Mouse (Mus musculus) CH12.LX (cell line): ENCODE measurements around the gene Gnb1l. TPM values are rescaled to one million over a fixed set of nuclear protein-coding genes. Genes with fewer than 3 reads are reported as not detected.

ENCODE experiments used
- DNase-seq: peaks from one replicate; pipeline ENCODE4 v3.0.0-alpha.2; 2013; ENCODE audit errors: extremely low read depth
- H3K27ac ChIP-seq: 2 replicates; pipeline ENCODE4 v1.5.1; 2012; ENCODE audit warnings: low read depth, mild to moderate bottlenecking, control low read depth, moderate library complexity; ENCODE audit not compliant: insufficient read depth
- H3K27me3 ChIP-seq: replicated peaks from 2 replicates; pipeline ENCODE3; 2012; ENCODE audit warnings: inconsistent platforms
- H3K36me3 ChIP-seq, 2 experiments: replicated peaks in 1 of 2; 2 replicates each; pipeline versions ENCODE3 to v1.6.1; 2012; ENCODE audit warnings: inconsistent platforms in 1 of 2, low read length in 1 of 2, mild to moderate bottlenecking in 1 of 2, mixed read lengths in 1 of 2, moderate library complexity in 1 of 2; ENCODE audit not compliant: control insufficient read depth in 1 of 2, insufficient read depth in 1 of 2
- H3K4me1 ChIP-seq, 2 experiments: 2 replicates each; pipeline ENCODE4 v1.6.1; 2012; ENCODE audit warnings: inconsistent platforms in 1 of 2, moderate library complexity in 1 of 2; ENCODE audit not compliant: insufficient read depth in 2 of 2, control insufficient read depth in 1 of 2
- H3K4me2 ChIP-seq: 2 replicates; pipeline ENCODE4 v1.6.1; 2012; ENCODE audit warnings: low read depth, mild to moderate bottlenecking, control low read depth; ENCODE audit not compliant: poor library complexity, insufficient read depth, severe bottlenecking
- H3K4me3 ChIP-seq, 3 experiments: fragments of 150-350 bp in 1 of 3; sonication (generic) in 1 of 3; replicated peaks in 1 of 3; 2 replicates each; pipeline versions ENCODE3 to v1.5.1; 2011 to 2012; ENCODE audit warnings: low read depth in 2 of 3, low read length in 2 of 3, mild to moderate bottlenecking in 2 of 3, moderate library complexity in 2 of 3, control low read depth in 1 of 3, improper control_type of control experiment in 1 of 3, inconsistent platforms in 1 of 3, mixed read lengths in 1 of 3; ENCODE audit not compliant: poor library complexity in 1 of 3
- H3K79me2 ChIP-seq: replicated peaks from 2 replicates; pipeline ENCODE4 v1.6.1; 2012; ENCODE audit warnings: mild to moderate bottlenecking, moderate library complexity; ENCODE audit not compliant: control insufficient read depth, poor library complexity, insufficient read depth, severe bottlenecking; ENCODE audit errors: extremely low read depth
- H3K9ac ChIP-seq: 2 replicates; pipeline ENCODE4 v1.6.1; 2012; ENCODE audit warnings: low read depth, mild to moderate bottlenecking, control low read depth, moderate library complexity; ENCODE audit not compliant: insufficient read depth
- H3K9me3 ChIP-seq: replicated peaks from 2 replicates; pipeline ENCODE3; 2012; ENCODE audit warnings: low read length, inconsistent platforms, mixed read lengths
- CHD1 ChIP-seq: IDR thresholded peaks from 2 replicates; pipeline ENCODE4 v1.6.1; 2012; ENCODE audit warnings: low read depth, low read length, improper control_type of control experiment, inconsistent platforms
- CHD2 ChIP-seq: IDR thresholded peaks from 2 replicates; pipeline ENCODE4 v1.6.1; 2011; ENCODE audit warnings: low read length, improper control_type of control experiment
- CTCF ChIP-seq, 2 experiments: IDR thresholded peaks in 1 of 2; conservative IDR thresholded peaks in 1 of 2; 2 replicates each; pipeline ENCODE4 v1.5.1; 2011 to 2012; ENCODE audit warnings: low read depth in 2 of 2, low read length in 2 of 2, improper control_type of control experiment in 1 of 2, inconsistent platforms in 1 of 2, mild to moderate bottlenecking in 1 of 2, moderate library complexity in 1 of 2
- E2F4 ChIP-seq: IDR thresholded peaks from 2 replicates; pipeline ENCODE4 v1.6.1; 2011; ENCODE audit warnings: low read depth, low read length, improper control_type of control experiment; ENCODE audit not compliant: insufficient replicate concordance
- ELF1 ChIP-seq: IDR thresholded peaks from 2 replicates; pipeline ENCODE4 v1.6.1; 2014; ENCODE audit warnings: low read depth, mild to moderate bottlenecking, inconsistent platforms, low read length, improper control_type of control experiment
- ETS1 ChIP-seq: conservative IDR thresholded peaks from 2 replicates; pipeline ENCODE4 v1.6.1; 2012; ENCODE audit warnings: low read depth, mild to moderate bottlenecking, inconsistent platforms, low read length, improper control_type of control experiment, moderate library complexity
- GABPA ChIP-seq: IDR thresholded peaks from 2 replicates; pipeline ENCODE4 v1.6.1; 2012; ENCODE audit warnings: low read depth, low read length, improper control_type of control experiment, inconsistent platforms; ENCODE audit not compliant: insufficient replicate concordance
- HCFC1 ChIP-seq: IDR thresholded peaks from 2 replicates; pipeline ENCODE4 v1.6.1; 2012; ENCODE audit warnings: low read depth, mild to moderate bottlenecking, inconsistent platforms, low read length, improper control_type of control experiment
- JUND ChIP-seq: conservative IDR thresholded peaks from 2 replicates; pipeline ENCODE4 v1.6.1; 2011; ENCODE audit warnings: low read depth, low read length, improper control_type of control experiment
- KAT2A ChIP-seq: IDR thresholded peaks from 2 replicates; pipeline ENCODE4 v1.6.1; 2012; ENCODE audit warnings: low read length, improper control_type of control experiment, inconsistent platforms; ENCODE audit not compliant: insufficient replicate concordance
- MAFK ChIP-seq: IDR thresholded peaks from 2 replicates; pipeline ENCODE4 v1.6.1; 2011; ENCODE audit warnings: low read length, improper control_type of control experiment; ENCODE audit not compliant: insufficient replicate concordance
- MAX ChIP-seq: IDR thresholded peaks from 2 replicates; pipeline ENCODE4 v1.6.1; 2011; ENCODE audit warnings: low read length, improper control_type of control experiment
- MAZ ChIP-seq: IDR thresholded peaks from 2 replicates; pipeline ENCODE4 v1.6.1; 2012; ENCODE audit warnings: low read depth, mild to moderate bottlenecking, inconsistent platforms, low read length, improper control_type of control experiment, moderate library complexity
- MEF2A ChIP-seq: IDR thresholded peaks from 2 replicates; pipeline ENCODE4 v1.6.1; 2014; ENCODE audit warnings: low read depth, mild to moderate bottlenecking, inconsistent platforms, low read length, improper control_type of control experiment, borderline replicate concordance
- MXI1 ChIP-seq: IDR thresholded peaks from 2 replicates; pipeline ENCODE4 v1.6.1; 2011; ENCODE audit warnings: mild to moderate bottlenecking, low read depth, low read length, improper control_type of control experiment
- NELFE ChIP-seq: IDR thresholded peaks from 2 replicates; pipeline ENCODE4 v1.6.1; 2011; ENCODE audit warnings: low read depth, low read length, improper control_type of control experiment
- NRF1 ChIP-seq: IDR thresholded peaks from 2 replicates; pipeline ENCODE4 v1.6.1; 2014; ENCODE audit warnings: low read depth, mild to moderate bottlenecking, inconsistent platforms, low read length, improper control_type of control experiment, moderate library complexity
- POLR2A ChIP-seq: IDR thresholded peaks from 2 replicates; pipeline ENCODE4 v1.6.1; 2011; ENCODE audit warnings: low read depth, mild to moderate bottlenecking, improper control_type of control experiment, low read length
- POLR2AphosphoS2 ChIP-seq: IDR thresholded peaks from 2 replicates; pipeline ENCODE4 v1.6.1; 2011; ENCODE audit warnings: low read depth, low read length, improper control_type of control experiment
- RCOR1 ChIP-seq: conservative IDR thresholded peaks from 2 replicates; pipeline ENCODE4 v1.6.1; 2012; ENCODE audit warnings: low read depth, mild to moderate bottlenecking, inconsistent platforms, low read length, improper control_type of control experiment
- SIN3A ChIP-seq: IDR thresholded peaks from 2 replicates; pipeline ENCODE4 v1.6.1; 2012; ENCODE audit warnings: low read length, improper control_type of control experiment, inconsistent platforms
- SMC3 ChIP-seq: IDR thresholded peaks from 2 replicates; pipeline ENCODE4 v1.6.1; 2011; ENCODE audit warnings: low read depth, low read length, improper control_type of control experiment
- TBP ChIP-seq: conservative IDR thresholded peaks from 2 replicates; pipeline ENCODE4 v1.6.1; 2011; ENCODE audit warnings: low read depth, low read length, improper control_type of control experiment
- TCF12 ChIP-seq: IDR thresholded peaks from 2 replicates; pipeline ENCODE4 v1.6.1; 2014; ENCODE audit warnings: low read depth, mild to moderate bottlenecking, inconsistent platforms, low read length, improper control_type of control experiment
- USF1 ChIP-seq: IDR thresholded peaks from 2 replicates; pipeline ENCODE4 v1.6.1; 2014; ENCODE audit warnings: low read depth, mild to moderate bottlenecking, inconsistent platforms, low read length, improper control_type of control experiment
- ZKSCAN1 ChIP-seq: IDR thresholded peaks from 2 replicates; pipeline ENCODE4 v1.6.1; 2012; ENCODE audit warnings: low read depth, inconsistent platforms, low read length, improper control_type of control experiment, borderline replicate concordance
- ZMIZ1 ChIP-seq: IDR thresholded peaks from 2 replicates; pipeline ENCODE4 v1.6.1; 2012; ENCODE audit warnings: low read depth, mild to moderate bottlenecking, inconsistent platforms, low read length, improper control_type of control experiment
- dilution Hi-C: fragments of 300-500 bp; cut with MboI; formaldehyde crosslinking; loops from 2 replicates; pipeline ENCODE4 v1.14.3; 2020; ENCODE audit warnings: low sequenced_read_pairs; ENCODE audit not compliant: extremely low pct_unique_long_range_greater_than_20kb, extremely low pct_ligation_motif_present
- in situ Hi-C: fragments of 300-500 bp; cut with MboI; formaldehyde crosslinking; loops from 3 replicates; pipeline ENCODE4 v1.14.3; 2019; ENCODE audit warnings: low sequenced_read_pairs, low pct_ligation_motif_present, low pct_unique_long_range_greater_than_20kb, mixed read lengths
- polyA plus RNA-seq: library from polyadenylated mRNA; unstranded; fragments of >175 nt; gene quantifications from 2 replicates; pipeline ENCODE4 v1.2.1, GENCODE M21; 2012; ENCODE audit warnings: low read depth; ENCODE audit not compliant: insufficient read length
- total RNA-seq, 2 experiments: library from RNA; depleted of rRNA; stranded (reverse); fragments of 300-350 nt in 1 of 2; fragments of >200 nt in 1 of 2; gene quantifications; 2 replicates each; pipeline ENCODE4 v1.2.3; 2012 to 2014

Gene Gnb1l
- total and polyA plus RNA-seq, 3 experiments: 15.9 to 25.5 (median 21.5) TPM

DNA sequence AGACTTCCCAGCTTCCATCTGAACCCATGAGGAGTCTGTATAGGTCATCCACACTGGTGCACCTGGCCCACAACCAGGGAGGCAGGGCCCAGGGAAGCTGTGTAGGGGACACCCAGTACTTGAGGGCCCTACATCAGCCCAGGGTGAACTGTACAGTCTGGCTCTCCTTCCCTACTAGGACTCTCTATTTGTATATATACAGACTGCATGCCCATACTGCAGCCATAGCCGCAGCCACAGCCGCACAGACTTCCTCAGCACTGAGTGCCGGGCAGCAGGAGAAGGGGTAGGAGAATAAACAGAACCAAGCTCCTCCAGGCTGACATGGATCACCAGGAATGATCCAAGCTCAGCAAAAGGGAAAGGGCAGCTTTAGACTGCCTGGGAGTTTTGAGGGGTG is 37.7 kb upstream of the Gnb1l start:
- dilution Hi-C loops (no loop called here), in situ Hi-C loops (no loop called here)
- no peaks in the 10 kb centered on the region for H3K79me2 ChIP-seq
- H3K9me3 ChIP-seq: no peaks in the 10 kb centered on the region
- H3K27me3 ChIP-seq: no peaks in the 10 kb centered on the region
- peaks cover 12 to 47% of the 10 kb centered on the region in 2 experiments for H3K4me1 ChIP-seq
- no peak for DNase-seq
- H3K9ac ChIP-seq: no peak overlapping the region
- peaks cover 30 to 79% of the 10 kb centered on the region in 2 experiments for H3K36me3 ChIP-seq
- no peak overlapping the region for H3K4me2 ChIP-seq
- TF ChIP-seq NRF1 (no peak), CHD1 (no peak), POLR2A (no peak)
- TF ChIP-seq, all 38 proteins: peak for 0
- no peak overlapping the region for H3K4me3 ChIP-seq
- H3K27ac ChIP-seq: no peak overlapping the region

DNA sequence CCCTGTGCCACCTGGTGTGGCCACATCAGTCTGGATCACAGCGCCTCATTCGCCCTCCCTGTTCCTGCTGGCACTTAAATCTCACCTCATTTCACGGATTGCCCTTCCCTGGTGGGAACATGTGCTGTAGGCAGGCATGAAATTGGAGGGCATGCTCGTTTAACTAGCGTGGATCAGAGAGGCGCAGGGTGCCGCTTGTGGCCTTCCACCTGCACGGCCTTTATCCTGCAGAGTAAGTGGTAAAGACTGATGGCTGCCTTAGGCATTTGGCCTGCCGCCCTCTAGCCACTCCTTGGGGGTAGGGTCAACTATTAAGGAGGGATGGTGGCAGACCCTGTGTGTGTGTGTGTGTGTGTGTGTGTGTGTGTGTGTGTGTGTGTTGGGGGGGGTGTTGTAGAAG is 36.5 kb upstream of the Gnb1l start:
- in situ Hi-C loops (no loop called here), dilution Hi-C loops (no loop called here)
- peaks cover 12 to 47% of the 10 kb centered on the region in 2 experiments for H3K4me1 ChIP-seq

DNA sequence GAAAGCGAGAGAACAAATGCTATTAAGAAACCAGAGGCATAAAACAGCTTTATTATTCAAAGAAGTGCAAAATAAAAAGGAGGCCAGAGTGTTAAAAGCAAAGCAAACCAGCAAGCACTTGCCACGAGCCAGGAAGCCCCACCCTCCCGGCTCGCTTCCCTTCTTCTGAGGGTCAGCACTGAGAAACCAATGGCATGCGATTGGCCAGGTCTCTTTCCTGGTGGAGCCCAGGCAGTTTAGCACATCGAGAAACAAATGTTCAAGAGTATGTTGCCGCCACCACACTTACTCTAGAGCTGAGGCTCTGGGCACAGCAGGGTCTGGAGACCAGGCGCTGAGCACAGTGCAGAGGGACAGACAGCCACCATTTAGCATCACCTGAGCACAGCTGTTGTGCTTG is 35.9 kb upstream of the Gnb1l start:
- peaks cover 12 to 47% of the 10 kb centered on the region in 2 experiments for H3K4me1 ChIP-seq
- no peak for TF ChIP-seq JUND
- TF ChIP-seq ETS1: no peak
- no peak for TF ChIP-seq SMC3
- no peak for TF ChIP-seq RCOR1
- no peak for TF ChIP-seq MAFK
- TF ChIP-seq MAZ: no peak
- no peak for TF ChIP-seq POLR2AphosphoS2
- TF ChIP-seq SIN3A: no peak
- no peak for TF ChIP-seq MAX
- TF ChIP-seq TBP: no peak
- no peak for TF ChIP-seq ZKSCAN1
- no peak for TF ChIP-seq NRF1
- TF ChIP-seq GABPA: no peak
- TF ChIP-seq, all 38 proteins: peak for 0
- in situ Hi-C loops: no loop called here
- no peak overlapping the region for H3K4me2 ChIP-seq
- no peak overlapping the region for H3K9ac ChIP-seq
- no peak overlapping the region for H3K4me3 ChIP-seq
- dilution Hi-C loops: no loop called here
- no peaks in the 10 kb centered on the region for H3K27me3 ChIP-seq
- H3K36me3 ChIP-seq: peaks cover 17 to 75% of the 10 kb centered on the region in 2 experiments
- H3K79me2 ChIP-seq: no peaks in the 10 kb centered on the region
- no peak overlapping the region for H3K27ac ChIP-seq
- DNase-seq: no peak
- H3K9me3 ChIP-seq: no peaks in the 10 kb centered on the region

More for the DNA sequence above, 36.5 kb upstream of the Gnb1l start:
- no peak for DNase-seq
- no peaks in the 10 kb centered on the region for H3K9me3 ChIP-seq
- H3K4me2 ChIP-seq: no peak overlapping the region
- H3K9ac ChIP-seq: no peak overlapping the region
- no peaks in the 10 kb centered on the region for H3K27me3 ChIP-seq
- H3K27ac ChIP-seq: no peak overlapping the region
- TF ChIP-seq USF1 (no peak), NRF1 (no peak), MEF2A (no peak), GABPA (no peak), ETS1 (no peak), CHD2 (no peak), POLR2AphosphoS2 (no peak), E2F4 (no peak), SIN3A (no peak), TCF12 (no peak), MAZ (no peak), ZMIZ1 (no peak), KAT2A (no peak), CTCF (conservative IDR thresholded peaks at IDR 0.05 in 1 of 2, IDR thresholded peaks at IDR 0.05 in 1 of 2; ENCODE audit: low read depth in 2 of 2, low read length in 2 of 2) (no peak), HCFC1 (no peak), RCOR1 (no peak), MXI1 (no peak), CHD1 (no peak), ELF1 (no peak), NELFE (no peak)
- H3K79me2 ChIP-seq: no peaks in the 10 kb centered on the region
- H3K4me3 ChIP-seq: no peak overlapping the region
- H3K36me3 ChIP-seq: peaks cover 23 to 75% of the 10 kb centered on the region in 2 experiments
